Mouse (Mus musculus) brain, embryonic 14.5 days (tissue): ENCODE data around the gene Stx8.

Experiments used
- CTCF ChIP-seq: fragments of 200-500 bp; IDR thresholded peaks from 2 replicates; pipeline ENCODE4 v1.5.1; 2012; ENCODE audit warnings: inconsistent platforms, mild to moderate bottlenecking, moderate library complexity, borderline replicate concordance; ENCODE audit not compliant: insufficient read depth, insufficient read length; ENCODE audit errors: extremely low read depth
- POLR2A ChIP-seq: fragments of 200-500 bp; IDR thresholded peaks from 2 replicates; pipeline ENCODE4 v1.6.1; 2012; ENCODE audit warnings: mild to moderate bottlenecking, inconsistent platforms, borderline replicate concordance; ENCODE audit not compliant: poor library complexity, insufficient read depth, insufficient read length, severe bottlenecking; ENCODE audit errors: extremely low read depth

- no peak for TF ChIP-seq CTCF
- no peak for TF ChIP-seq POLR2A
Measured at GRCm38 (mm10) chr11:68244254-68244991, 278.4 kb downstream of the Stx8 start.
